Mouse (Mus musculus) E14TG2a.4 (cell line): ENCODE data around the gene Sv2a.
A peak's percentile ranks its signal among the peaks of the same experiment; 100 is the strongest.

ENCODE experiments used
- H3K27me3 ChIP-seq: 2 replicates; pipeline ENCODE4 v1.6.1; 2014; ENCODE audit warnings: low read length, control low read depth; ENCODE audit not compliant: insufficient read depth
- H3K36me3 ChIP-seq: 2 replicates; pipeline ENCODE4 v1.6.1; 2014; ENCODE audit warnings: low read length, control low read depth; ENCODE audit not compliant: insufficient read depth
- H3K4me1 ChIP-seq: replicated peaks from 2 replicates; pipeline ENCODE4 v1.6.1; 2014; ENCODE audit warnings: low read depth, low read length, control low read depth
- H3K4me3 ChIP-seq: replicated peaks from 2 replicates; pipeline ENCODE4 v1.5.1; 2014; ENCODE audit warnings: mild to moderate bottlenecking, low read length
- H3K9me3 ChIP-seq: 2 replicates; pipeline ENCODE4 v1.6.1; 2014; ENCODE audit warnings: low read length, control low read depth
- CTCF ChIP-seq: conservative IDR thresholded peaks from 2 replicates; pipeline ENCODE4 v1.5.1; 2014; ENCODE audit warnings: low read length
- NANOG ChIP-seq: IDR thresholded peaks from 2 replicates; pipeline ENCODE4 v1.6.1; 2014; ENCODE audit warnings: borderline replicate concordance, low read length, mixed read lengths
- POU5F1 ChIP-seq: IDR thresholded peaks from 2 replicates; pipeline ENCODE4 v1.6.1; 2014; ENCODE audit warnings: low read length, borderline replicate concordance

Gene Sv2a

DNA sequence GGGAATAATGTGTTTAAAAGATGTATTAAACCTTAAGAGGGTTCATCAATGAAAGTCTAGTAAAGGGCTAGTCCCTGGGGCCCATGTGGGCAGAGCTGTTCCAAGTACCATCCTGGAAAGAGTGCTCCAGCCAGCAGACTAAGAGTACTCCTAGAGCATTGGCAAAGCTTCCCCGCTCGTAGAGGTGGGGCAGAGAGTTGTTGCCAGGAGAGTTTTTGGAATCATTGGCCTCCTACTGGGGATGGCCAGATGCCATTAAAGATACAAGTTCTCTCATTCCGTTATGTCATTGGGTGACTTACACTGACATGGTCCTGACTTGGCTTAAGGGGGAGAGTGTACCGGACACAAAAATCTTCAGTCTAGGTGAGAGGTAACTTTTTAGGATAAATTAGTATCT, 1.4 kb upstream of the Sv2a start:
- H3K27me3 ChIP-seq, result peaks cover 27% of the 10 kb centered on the region
- no peaks in the 10 kb centered on the region for H3K9me3 ChIP-seq
- H3K36me3 ChIP-seq, result peaks cover 51% of the 10 kb centered on the region
- no peak overlapping the region for H3K4me3 ChIP-seq
- TF ChIP-seq NANOG (no peak), CTCF (no peak), POU5F1 (no peak)
- H3K4me1 ChIP-seq, result peaks cover 75% of the 10 kb centered on the region

DNA sequence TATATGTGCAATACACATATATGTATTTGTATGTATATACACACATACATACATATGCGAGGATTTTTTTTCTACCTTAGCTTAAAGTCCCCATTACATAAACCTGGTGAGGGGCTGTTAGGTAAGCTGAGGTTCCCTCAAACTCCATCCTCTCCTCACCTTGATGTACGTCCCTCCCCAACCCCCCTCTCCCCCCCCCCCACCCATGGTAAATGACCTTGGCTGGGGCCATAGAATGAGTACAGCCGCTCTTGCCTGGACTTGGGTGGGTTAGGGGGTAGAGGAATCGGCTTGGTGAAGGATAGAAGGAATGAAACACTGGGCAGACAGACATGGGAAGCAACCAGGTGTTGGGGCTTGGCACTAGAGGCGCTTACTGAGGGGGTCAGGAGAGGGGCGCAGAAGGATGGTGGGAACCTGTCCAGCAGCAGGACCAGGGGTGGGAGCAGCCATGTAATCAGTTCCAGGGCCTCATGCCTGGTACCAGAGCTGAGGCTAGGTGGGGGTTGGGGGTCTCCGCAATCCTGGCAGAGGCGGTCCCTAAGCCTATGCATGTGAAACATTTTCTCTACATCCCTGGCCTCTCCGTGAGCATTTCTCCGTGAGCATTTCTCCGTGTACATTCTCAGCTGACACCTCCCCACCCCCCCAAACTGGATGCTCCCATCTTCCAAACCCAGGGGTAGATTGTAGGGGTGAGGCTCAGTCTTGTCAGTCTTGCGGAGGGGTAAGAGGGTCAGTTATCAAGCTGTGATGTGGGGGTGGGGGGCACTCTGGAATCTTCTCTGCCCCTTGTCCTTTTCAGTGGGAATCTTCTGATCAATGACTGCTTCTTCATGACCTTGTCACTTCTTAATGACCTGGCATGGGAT, 795 bp downstream of the Sv2a start:
- Histone ChIP-seq H3K36me3 (peaks cover 30% of the 10 kb centered on the region), H3K4me1 (peaks cover 63% of the 10 kb centered on the region), H3K9me3 (no peaks in the 10 kb centered on the region), H3K4me3 (peak overlapping the region; percentile 78), H3K27me3 (peaks cover 45% of the 10 kb centered on the region)
- TF ChIP-seq CTCF (no peak), POU5F1 (no peak), NANOG (no peak)

DNA sequence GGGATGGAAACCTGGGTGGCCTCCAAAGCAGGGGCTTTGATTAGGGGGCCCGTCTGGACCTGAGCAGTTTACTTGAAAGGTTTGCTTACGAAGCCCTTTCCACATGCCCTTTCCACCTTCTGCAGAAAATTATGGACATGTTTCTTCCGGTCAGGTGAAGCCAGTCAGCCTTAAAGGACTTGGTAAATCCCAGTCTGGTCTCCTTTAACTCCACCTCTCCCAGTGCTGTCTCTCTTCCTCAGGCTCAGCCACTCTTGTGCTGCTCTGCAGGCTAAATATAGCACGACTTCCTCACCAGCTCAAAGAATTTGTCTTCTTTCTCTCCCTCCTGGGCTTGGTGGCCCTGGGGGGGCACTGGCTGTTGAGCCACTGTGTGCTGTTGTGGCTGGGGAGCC, 1.4 kb downstream of the Sv2a start:
- no peak for TF ChIP-seq NANOG
- Histone ChIP-seq H3K27me3 (peaks cover 46% of the 10 kb centered on the region), H3K36me3 (peaks cover 23% of the 10 kb centered on the region), H3K4me3 (peak overlapping the region; percentile 51; the same call in 1 of the 2 replicates), H3K4me1 (peaks cover 62% of the 10 kb centered on the region), H3K9me3 (no peaks in the 10 kb centered on the region)

DNA sequence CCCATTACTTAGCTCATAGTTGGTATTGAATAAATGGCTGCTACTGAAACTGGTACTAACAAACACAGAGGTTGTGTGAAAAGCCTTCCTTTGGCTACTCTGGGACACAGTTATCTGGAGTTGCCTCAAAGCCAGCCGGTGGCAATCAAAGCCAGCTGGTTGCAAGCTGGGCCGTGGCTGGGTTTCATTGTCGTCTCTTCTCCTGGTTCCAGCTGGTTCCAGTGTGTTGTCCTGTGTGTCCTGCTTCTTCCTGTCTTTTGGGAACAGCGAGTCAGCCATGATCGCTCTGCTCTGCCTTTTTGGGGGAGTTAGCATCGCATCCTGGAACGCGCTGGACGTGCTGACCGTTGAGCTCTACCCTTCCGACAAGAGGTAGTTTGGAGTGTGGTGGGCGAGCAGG, 12.0 kb downstream of the Sv2a start:
- Histone ChIP-seq H3K4me3 (no peak overlapping the region), H3K27me3 (peaks cover 29% of the 10 kb centered on the region), H3K4me1 (peaks cover 42% of the 10 kb centered on the region), H3K36me3 (no peaks in the 10 kb centered on the region), H3K9me3 (no peaks in the 10 kb centered on the region)
- no peak for TF ChIP-seq POU5F1
- TF ChIP-seq NANOG, result no peak
- TF ChIP-seq CTCF, result no peak

DNA sequence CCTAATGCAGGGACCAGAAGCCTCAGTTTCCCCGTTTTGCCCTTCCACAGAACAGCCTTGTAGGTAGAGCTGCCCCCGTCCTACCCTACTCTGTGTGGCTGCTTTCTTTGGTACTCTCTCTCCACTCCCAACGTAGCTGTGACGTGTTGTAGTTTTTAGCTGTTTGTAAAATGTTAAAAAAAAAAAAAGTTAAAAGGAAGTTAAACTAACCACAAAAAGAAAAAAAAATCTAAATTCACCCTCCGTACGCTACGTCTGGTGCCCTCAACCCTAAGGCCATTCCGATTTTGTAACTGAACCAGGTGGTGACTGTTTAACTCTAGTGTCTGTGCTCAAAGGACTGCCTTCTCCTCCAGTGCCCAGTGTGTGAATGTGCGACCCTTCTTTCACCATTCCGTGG, 14.0 kb downstream of the Sv2a start:
- Histone ChIP-seq H3K9me3 (no peaks in the 10 kb centered on the region), H3K36me3 (no peaks in the 10 kb centered on the region), H3K27me3 (peaks cover 24% of the 10 kb centered on the region), H3K4me1 (peaks cover 47% of the 10 kb centered on the region), H3K4me3 (no peak overlapping the region)
- no peak for TF ChIP-seq NANOG
- TF ChIP-seq CTCF, result no peak
- TF ChIP-seq POU5F1, result no peak

DNA sequence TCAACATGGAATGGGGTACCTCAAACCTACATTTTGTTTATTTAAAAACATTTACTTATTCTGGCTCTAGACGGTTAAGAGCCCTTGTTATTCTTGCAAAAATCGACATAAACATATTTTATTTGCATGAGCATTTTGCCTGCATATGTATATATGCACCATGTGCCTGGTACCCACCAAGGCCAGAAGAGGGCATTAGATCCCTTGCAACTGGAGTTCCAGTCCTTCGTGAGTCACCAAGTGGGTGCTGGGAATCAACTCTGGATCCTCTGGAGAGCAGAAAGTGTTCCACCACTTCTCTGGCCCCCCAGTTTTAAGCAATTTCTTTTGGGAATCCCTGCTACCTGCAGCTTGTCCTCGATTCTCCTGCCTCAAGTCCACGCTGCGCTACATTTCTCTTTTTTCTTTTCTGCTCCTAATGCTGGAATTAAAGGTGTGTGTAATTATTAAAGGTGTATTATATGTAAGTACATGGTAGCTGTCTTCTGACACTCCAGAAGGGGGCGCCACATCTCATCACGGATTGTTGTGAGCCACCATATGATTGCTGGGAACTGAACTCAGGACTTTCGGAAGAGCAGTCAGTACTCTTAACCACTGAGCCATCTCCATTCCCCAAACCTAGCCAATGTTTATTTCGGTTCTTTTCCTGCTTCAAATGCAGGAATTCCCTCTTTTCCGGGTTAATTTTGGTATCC, 14.8 kb downstream of the Sv2a start:
- no peaks in the 10 kb centered on the region for H3K36me3 ChIP-seq
- TF ChIP-seq NANOG, result no peak
- peak; percentile 41 for TF ChIP-seq CTCF
- H3K4me1 ChIP-seq, result peaks cover 47% of the 10 kb centered on the region
- peak overlapping the region; percentile 94 for H3K4me3 ChIP-seq
- H3K9me3 ChIP-seq, result no peaks in the 10 kb centered on the region
- peaks cover 24% of the 10 kb centered on the region for H3K27me3 ChIP-seq

DNA sequence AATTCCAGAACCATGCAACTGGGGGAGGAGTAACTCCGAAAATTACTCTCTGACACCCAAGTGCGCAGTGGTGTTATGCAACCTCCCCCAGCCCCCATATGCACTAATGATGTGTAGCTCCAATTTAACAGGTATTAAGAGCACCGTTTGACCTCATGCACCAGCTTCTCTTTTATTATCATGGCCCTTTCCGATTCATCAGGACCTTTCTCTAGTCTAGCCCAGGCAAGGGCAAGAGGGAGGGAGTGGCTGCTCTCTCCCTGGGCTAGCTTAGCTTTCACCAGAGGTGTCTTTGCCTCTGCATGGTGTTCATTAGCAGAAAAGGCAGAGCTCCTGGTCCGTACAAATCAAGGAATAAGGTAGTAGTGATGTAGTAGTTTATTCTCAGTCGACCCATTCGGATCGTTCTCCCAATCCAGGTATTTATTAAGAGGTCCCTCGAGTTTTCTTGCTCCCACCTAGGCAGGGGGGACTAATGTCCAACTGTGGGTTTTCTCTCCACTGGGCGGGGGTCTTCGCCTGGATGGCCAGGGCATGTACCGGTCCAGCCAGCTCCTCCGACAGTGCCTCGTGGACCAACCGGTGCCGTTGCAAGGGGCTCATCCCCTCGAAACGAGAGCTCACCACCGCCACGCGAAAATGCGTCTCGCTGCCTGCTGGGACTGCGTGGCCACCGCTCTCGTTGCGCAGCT, 15.6 kb downstream of the Sv2a start:
- no peak for TF ChIP-seq CTCF
- no peak for TF ChIP-seq POU5F1
- TF ChIP-seq NANOG, result no peak

DNA sequence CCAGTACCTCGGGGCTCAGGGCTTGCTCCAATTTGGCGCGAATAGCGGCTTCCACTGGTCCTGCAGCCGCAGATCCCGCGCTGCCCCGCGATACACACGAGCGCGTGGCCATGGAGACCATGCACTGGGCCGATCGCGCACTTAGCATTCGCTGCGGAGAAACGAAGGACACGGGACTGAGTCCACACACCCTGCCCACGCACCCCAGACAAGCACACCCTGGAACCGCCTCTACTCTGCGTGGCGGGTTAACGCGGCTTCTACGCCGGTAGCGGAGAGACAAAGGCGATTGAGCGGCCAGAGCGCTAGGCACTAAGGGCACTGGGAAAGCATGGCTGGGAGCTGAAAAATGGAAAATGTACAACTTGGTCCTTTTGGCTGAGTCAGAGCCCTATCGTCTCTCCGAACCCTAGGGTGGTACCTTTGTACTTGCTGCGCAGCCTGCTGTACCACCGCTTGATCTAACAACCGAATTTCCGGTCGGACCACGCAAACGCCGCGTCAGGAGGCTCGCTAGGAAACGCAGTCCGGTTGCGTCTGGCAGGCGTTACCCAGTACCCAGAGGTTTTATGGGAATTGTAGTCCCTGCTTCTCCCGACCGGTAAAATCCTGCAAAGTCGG, 16.3 kb downstream of the Sv2a start:
- Histone ChIP-seq H3K9me3 (no peaks in the 10 kb centered on the region), H3K27me3 (peaks cover 21% of the 10 kb centered on the region), H3K4me1 (peaks cover 47% of the 10 kb centered on the region), H3K4me3 (peak overlapping the region; percentile 94), H3K36me3 (no peaks in the 10 kb centered on the region)
- TF ChIP-seq CTCF (no peak), NANOG (no peak), POU5F1 (no peak)

More for the DNA sequence above, 15.6 kb downstream of the Sv2a start:
- peak overlapping the region; percentile 94 for H3K4me3 ChIP-seq
- H3K4me1 ChIP-seq, result peaks cover 47% of the 10 kb centered on the region
- peaks cover 24% of the 10 kb centered on the region for H3K27me3 ChIP-seq
- H3K9me3 ChIP-seq, result no peaks in the 10 kb centered on the region
- no peaks in the 10 kb centered on the region for H3K36me3 ChIP-seq
